Mouse (Mus musculus) kidney, adult 8-10 months (tissue): ENCODE results near the gene Ctdnep1.

Experiments
- DNase-seq, 2 experiments: peaks; one replicate each; pipeline ENCODE4 v3.0.0; 2022

Ctdnep1 gene

DNA sequence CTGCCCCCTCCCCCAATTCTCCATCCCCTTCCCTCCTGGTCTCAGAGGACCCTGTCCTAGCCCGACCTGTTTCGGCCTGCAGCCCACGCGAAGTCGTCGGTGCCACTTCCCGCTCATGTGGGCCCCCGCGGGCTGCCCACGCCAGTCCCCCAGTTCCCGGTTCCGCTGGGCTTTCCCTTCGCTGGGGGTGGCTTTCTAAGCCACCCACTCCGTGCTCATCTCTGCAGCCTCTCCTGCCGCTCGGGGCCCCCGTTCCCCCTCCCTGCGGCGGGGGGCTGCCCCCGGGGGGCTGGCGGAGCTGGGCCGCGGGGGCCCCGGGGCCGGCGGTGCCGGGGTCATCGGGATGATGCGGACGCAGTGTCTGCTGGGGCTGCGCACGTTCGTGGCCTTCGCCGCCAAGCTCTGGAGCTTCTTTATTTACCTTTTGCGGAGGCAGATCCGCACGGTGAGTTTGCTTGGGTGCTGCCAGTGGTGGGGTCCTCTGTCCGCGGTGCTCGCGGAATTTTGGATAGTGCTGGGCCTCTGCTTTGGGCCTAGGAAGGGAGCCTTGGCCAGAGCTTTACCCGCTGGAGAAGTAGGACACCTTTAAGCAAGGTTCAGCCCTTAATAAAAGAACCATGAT, at the start of gene Ctdnep1:
Gene Ctdnep1, plus strand, starts transcription at position 16 of the 622 bp plus-strand sequence.
- no peak for DNase-seq

- no peak for DNase-seq
Measured at GRCm38 (mm10) chr11:69931769-69932168, 49.2 kb upstream of the Ctdnep1 start.

DNA sequence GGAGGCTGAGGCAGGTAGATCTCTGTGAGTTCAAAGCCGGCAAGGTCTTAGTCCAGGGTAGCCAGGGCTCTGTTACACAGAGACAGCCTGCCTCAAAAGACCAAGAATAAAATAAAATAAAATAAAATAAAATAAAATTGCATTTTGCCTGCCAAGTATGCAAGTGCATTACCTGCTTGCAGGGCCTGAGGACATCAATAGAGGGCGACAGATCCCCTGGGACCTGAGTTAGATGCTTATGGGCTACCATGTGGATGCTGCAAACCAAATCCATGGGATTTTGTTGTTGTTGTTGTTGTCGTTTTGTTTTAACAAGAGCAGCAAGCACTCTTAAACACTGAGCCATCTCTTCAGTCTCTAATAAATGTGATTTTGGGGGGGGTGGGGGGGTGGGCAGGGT, 48.7 kb upstream of the Ctdnep1 start:
- no peak for DNase-seq

- DNase-seq = no peak
Measured at GRCm38 (mm10) chr11:69933066-69933465, 47.9 kb upstream of the Ctdnep1 start.

DNA sequence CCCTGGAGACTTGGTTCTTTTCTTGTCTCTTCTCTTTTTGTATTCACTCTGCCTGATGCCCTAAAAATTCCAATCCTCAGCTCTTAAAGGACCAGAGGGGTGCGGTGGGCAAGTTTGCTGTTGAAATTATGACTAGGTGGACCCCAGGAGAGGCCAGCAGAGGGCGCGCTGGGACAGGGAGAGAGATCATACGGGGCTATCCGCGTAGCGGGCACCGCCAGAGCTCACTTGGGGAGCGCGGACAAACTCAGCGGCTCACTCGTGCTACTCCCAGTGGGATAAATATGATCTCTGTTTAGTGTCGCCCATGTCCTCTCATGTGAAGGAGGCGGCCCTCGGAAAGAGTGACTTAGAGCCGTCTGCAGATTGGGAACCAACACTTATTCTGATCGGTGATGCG, 46.8 kb upstream of the Ctdnep1 start:
- DNase-seq = peak; percentile 81 to 91

- no peak for DNase-seq
Measured at GRCm38 (mm10) chr11:69934681-69935080, 46.3 kb upstream of the Ctdnep1 start.

DNA sequence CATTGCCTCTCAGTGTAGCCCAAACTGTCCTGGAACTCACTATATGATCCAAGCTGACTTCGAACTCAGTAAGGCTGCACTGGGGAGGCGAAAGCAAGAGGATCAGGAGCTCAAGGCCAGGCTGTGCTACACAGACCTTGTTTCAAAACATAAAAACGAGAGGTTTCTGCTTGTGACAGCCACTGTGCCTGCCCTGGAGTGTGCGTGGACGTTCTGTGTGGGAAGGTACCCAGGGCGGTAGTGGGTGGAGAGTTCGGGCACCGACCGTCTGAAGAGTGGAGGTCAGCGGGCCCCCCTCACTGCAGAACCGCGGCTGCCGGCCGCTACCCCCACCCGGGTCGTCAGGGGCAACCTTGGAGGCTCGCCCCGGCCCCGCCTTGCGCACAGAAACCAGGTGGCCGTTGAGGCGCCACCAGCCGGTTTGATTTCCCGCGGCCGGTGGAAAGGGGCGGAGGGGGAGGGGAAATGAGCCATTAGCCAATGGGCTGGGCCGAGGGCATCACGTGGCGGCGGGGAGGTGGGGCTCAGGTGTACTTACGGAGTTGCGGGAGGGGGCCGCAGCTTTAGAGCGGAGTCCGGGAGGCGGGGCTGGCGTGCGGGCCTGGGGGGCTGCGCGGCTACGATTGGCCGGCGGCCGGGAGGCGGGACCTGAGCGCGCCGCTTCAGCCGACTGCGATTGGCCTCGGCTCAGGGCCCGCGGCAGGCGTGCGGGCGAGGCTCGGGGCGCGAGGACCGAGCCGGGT, 45.6 kb upstream of the Ctdnep1 start, which contains the start of gene Ybx2:
Gene Ybx2, plus strand, starts transcription at position 660 of the 743 bp plus-strand sequence.
- peak; percentile 88 to 90 for DNase-seq

- DNase-seq = peak; percentile 43 to 53
Measured at GRCm38 (mm10) chr11:69936156-69936555, 44.8 kb upstream of the Ctdnep1 start.

DNA sequence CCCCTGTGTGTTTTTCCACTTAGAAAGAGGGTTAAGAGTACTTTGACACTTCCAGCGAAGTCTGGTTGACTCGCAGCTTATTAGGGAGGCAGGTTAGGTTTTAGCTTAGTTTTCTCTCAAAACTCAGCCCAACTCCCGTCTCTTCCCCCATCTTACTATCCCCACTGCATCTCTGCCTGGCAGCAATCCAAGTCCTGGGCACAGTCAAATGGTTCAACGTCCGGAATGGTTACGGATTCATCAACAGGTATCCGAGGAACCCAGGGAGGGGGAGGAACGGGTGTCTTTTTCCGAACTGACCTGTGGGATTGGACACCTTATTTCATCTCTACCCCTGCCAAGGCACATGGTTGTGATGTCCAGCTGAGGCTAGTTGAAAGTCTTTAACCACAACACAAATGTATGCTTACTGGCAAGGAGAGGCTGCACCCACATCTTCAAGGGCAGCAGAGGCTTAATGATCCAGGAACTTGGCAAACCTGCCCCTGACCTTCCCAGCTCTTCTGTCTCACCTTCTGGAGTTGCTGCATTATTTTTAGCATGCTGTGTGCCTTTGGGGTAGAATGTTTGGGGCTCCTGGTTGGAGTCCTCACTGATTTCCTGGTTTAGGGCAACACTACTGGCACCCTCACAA, 44.1 kb upstream of the Ctdnep1 start:
- peak; percentile 49 to 71 for DNase-seq

DNA sequence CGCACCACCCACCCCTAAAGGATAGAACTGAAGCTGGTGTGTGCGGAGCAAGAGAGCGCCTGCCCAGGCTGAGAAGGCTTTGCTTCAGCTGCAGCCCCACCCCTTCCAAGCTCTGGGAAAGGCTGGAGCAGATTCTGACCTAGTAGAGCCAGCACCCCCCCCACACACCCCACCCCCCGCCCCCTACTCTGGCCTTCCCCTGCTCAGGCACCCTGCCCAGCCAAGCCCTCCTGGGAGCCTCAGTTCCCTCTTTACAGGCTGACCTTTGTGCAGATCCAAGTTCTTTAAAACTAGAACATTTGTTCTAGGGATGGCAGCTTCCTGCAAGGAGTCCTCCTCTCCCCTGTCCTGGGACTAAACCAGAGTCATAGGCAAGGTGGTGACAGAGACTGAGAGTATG, 43.6 kb upstream of the Ctdnep1 start:
- peak in 1 of 2 experiments; percentile 53 for DNase-seq

- DNase-seq = peak in 1 of 2 experiments; percentile 50
Measured at GRCm38 (mm10) chr11:69937834-69938233, 43.1 kb upstream of the Ctdnep1 start.

GRCm38 (mm10) chr11:69938401-69938979, 42.5 kb upstream of the Ctdnep1 start:
- no peak for DNase-seq

GRCm38 (mm10) chr11:69939181-69939580, 41.8 kb upstream of the Ctdnep1 start:
- no peak for DNase-seq

- no peak for DNase-seq
Measured at GRCm38 (mm10) chr11:69939731-69940130, 41.2 kb upstream of the Ctdnep1 start.

DNA sequence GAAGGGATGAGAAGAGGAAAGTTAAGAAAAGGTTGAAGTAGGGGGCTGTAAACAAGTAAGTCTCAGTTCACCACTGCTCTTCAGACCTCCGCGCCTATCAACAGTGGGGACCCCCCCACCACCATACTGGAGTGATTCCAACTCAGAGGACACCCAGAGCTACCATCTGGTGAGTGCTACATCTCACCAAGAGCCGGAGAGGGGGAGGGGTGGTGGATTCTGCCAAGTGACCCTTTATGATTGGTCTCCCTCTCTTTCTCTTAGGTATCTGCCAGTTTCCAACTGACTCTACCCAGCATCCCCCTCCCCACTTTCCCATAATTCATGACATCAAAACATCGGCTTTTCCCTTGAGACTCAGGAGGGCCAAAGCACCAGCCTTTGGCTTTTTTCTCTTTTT, 40.0 kb upstream of the Ctdnep1 start:
- DNase-seq = no peak

DNA sequence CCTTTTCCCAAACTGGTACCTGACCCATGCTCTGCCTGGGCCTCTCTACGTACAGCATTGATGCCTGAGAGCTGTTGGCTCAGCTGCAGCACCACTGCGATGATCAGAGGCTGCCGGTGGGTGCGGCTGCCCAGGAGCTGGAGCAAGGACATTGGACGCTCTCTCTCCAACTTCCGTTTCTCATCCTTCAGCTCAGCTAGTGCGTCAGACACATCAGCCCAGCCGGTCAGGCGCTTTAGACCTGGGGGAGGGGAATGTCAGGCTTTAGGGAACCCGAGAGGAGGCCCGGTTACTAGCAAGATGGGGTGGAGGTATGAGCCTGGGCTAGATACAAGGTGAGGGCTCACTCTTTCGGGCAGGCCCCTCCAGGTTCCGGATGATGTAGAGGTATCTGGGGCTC, 35.7 kb upstream of the Ctdnep1 start:
- no peak for DNase-seq

- no peak for DNase-seq
Measured at GRCm38 (mm10) chr11:69945997-69946891, 34.7 kb upstream of the Ctdnep1 start.

DNA sequence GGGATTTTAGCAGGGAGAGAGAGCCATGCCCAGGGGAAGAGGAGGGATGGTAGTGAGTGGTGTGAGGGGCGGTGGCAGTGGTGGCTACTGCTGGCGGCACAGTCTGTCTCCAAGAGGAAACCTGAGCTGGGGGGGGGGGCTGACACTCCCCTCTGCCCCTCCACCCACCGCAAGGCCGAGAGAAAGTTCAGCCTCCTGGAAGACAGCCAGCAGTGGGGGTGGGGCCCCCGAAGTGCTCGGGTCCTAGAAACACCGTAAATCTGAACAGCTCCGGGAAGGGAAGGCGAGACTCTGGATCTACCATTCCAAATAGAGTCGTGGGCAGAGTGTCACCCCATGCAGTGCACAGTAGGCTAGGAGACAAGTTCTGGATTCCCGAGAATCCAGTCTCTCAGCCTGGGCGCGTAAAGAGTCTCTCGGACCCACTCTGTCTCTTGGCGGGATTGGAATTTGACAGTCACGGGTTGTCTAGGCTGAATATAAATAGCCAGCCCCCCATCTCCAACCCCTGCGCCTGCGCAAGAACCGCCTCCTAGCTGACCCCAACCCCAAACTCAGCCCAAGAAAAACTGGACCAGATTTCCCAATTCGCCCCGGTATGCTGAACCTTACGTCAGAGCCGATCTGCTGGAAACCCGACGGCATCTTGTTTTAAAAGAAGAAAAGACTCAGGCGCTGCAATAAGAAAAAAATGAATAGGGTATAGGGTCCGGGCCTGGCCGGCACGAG, 33.5 kb upstream of the Ctdnep1 start:
- DNase-seq = peak; percentile 51 to 60

DNA sequence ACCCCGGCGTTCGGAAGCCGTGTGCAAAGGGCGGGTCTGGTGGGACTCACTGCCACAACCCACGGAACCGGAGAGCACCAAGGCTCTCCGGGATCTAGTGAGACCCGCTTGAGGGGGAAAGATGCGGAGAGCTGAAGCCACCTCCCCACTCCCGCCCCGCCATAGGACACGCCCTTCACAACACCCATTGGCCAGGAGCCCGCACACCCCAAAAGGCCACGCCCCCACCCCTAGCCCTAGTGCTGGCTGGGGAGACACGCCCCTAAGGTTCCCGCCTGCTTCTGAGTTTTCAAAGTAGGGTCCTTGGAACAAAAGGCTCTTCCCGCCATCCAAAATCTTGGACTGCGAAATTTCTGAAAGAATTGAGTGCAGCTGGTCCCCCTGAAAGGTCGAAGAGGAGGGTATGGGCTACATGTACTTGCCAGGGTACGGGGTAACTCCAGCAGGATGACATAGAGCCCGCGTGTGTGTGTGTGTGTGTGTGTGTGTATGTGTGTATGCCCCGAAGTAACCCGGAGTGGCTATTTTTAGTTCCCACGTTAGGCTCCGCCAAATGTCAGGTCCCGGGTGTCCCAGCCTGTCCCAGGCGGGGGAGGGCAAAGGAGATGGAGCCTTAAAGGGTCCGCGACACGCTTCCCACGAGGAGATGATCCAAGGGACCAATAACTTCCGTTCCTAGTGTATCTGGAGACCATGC, 32.7 kb upstream of the Ctdnep1 start, which contains the start of gene Slc2a4:
Gene Slc2a4, minus strand, starts transcription at position 123 of the 697 bp plus-strand sequence.
- peak; percentile 90 to 92 for DNase-seq

DNA sequence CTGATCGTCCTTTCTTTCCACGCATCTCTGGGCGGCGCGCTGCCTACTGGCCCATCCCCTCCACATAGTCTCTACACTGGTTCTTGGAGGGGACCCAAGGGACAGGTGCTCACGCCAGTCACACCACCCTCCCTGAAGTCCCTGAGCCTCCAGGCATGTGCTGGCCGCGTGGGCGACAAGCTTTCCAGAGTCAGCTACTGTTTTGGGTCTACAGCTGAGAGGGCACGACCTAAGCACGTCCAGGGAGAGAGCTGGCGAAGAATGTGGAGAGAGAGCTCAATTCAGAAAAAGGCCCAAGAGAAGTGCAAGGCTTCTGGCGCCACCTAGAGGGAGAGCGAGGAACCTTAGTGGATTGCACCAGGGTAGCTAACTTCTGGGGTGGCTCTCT, 32.2 kb upstream of the Ctdnep1 start:
- peak; percentile 86 to 94 for DNase-seq
